Mouse (Mus musculus) adrenal gland, postnatal 4 days (tissue): ENCODE data around the gene Gm20388. TPM values are rescaled to one million over a fixed set of nuclear protein-coding genes. Genes with fewer than 3 reads are reported as not detected.

Experiments
- DNase-seq, 2 experiments: peaks; one replicate each; pipeline ENCODE4 v3.0.0; 2021 to 2022; ENCODE audit warnings: low spot score in 2 of 2, mixed read lengths in 2 of 2
- total RNA-seq, 2 experiments: library from RNA; stranded (reverse); gene quantifications; 2 replicates each; pipeline ENCODE4 v1.2.3; 2021

The Gm20388 gene
- total RNA-seq, 2 experiments from 2014 or later: 8.8 TPM; not detected in 1

DNA sequence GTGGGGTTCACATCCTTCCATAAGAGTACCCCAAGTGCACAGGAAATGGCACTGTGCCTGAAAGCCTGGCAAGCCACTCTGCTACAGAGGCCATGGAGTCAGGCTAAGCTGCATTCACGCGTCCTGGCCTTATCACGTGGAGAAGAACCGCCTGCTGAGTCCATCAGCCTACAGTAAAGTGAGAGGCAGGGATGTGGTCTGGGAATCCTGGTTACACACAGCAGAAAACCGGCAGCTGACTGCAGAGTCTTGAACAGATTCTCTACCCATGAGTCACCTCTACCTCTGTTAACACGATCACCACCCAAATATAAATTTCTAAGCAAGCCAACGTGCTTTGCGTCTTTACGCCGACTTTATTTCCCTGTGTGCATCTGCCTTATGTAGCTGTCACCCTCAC lies 2457.9 kb downstream of the Gm20388 start:
- no peak for DNase-seq

GRCm38 (mm10) chr8:122369665-122370064 lies 2459.0 kb downstream of the Gm20388 start:
- peak; percentile 41 to 44 for DNase-seq

DNA sequence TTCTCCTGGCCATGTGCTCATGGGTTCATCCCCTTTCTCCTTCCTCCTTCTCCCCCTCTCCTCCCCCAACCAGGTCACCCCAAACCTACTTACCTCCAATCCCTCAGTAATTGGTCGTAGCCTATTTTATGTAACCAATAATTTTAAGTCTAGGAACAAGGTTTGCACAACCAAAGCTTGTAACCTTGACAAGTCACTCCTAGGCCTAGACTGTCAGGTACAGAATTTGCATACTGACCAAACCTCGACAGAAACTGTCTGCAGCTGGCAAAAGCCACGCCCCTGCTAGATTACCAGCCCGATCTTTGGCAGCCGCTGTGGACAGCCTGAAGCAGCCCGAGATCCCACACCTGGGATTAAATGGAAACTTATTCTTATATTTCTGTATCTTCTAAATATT lies 2461.1 kb downstream of the Gm20388 start:
- no peak for DNase-seq

DNA sequence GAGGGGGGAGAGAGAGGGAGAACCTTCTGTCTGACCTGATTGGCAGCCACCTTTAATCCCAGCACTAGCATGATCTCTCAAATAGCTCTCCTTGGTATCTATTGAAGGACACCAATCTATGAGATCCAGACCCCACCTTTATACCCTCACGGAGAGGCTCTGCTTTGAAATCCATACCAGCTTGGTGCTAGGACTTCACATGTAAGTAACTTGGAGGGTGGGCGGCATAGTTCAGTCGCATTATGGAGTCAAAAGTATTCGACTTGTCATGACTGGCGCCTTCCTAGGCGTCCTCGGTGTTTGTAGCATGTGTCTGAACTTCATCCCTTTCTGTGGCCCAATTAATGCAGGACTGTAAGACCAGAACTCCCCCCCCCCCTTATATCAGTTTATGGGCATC lies 2464.7 kb downstream of the Gm20388 start:
- DNase-seq: no peak

GRCm38 (mm10) chr8:122375751-122376364 lies 2465.2 kb downstream of the Gm20388 start:
- DNase-seq: no peak

- peak; percentile 97 to 99 for DNase-seq
Observed at GRCm38 (mm10) chr8:122376365-122377231, 2466.0 kb downstream of the Gm20388 start, which contains the start of gene Zc3h18. Zc3h18 (plus strand) TSS chr8:122376609.

DNA sequence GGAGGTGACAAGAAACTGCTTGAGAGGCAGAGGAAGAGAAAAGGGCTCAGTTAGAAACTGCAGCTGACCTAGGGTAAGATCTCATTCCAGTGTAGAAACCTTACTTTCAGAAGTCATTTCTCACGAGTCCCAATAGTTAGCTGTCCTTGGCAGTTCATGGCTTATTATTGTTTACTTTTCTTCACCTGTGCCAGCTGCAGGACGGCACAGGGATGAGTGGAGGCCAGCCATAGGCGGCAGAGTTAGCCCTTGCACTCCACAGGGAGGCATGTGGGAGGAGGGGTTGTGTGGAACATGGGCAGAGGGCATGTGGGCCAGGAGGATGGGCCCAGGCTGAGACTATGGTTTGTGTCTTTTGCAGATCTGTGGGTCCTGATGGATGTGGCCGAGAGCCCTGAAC lies 2472.4 kb downstream of the Gm20388 start:
- DNase-seq: no peak

DNA sequence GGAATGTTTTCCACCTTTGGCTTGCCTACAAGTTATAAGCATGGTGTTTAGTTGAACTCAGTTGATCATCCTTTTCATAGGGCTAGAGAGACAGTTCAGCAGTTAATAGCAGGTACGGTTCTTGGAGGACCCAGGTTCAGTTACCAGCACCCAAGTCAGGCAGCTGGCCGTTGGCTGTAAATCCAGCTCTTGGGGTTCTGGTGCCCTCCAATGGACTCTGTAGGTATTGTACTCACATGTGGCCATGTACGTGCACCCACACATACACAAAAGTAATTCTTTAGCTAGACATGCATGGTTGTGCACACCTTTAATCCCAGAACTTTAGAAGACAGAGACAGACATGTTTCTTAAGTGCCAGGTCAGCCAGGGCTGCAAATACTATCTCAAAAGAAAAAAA lies 2478.7 kb downstream of the Gm20388 start:
- DNase-seq: no peak

GRCm38 (mm10) chr8:122390758-122391157 lies 2480.1 kb downstream of the Gm20388 start:
- no peak for DNase-seq

- no peak for DNase-seq
Observed at GRCm38 (mm10) chr8:122393717-122394116, 2483.1 kb downstream of the Gm20388 start.

- DNase-seq: no peak
Observed at GRCm38 (mm10) chr8:122395291-122395690, 2484.7 kb downstream of the Gm20388 start.

- DNase-seq: no peak
Observed at GRCm38 (mm10) chr8:122398186-122398585, 2487.5 kb downstream of the Gm20388 start.

DNA sequence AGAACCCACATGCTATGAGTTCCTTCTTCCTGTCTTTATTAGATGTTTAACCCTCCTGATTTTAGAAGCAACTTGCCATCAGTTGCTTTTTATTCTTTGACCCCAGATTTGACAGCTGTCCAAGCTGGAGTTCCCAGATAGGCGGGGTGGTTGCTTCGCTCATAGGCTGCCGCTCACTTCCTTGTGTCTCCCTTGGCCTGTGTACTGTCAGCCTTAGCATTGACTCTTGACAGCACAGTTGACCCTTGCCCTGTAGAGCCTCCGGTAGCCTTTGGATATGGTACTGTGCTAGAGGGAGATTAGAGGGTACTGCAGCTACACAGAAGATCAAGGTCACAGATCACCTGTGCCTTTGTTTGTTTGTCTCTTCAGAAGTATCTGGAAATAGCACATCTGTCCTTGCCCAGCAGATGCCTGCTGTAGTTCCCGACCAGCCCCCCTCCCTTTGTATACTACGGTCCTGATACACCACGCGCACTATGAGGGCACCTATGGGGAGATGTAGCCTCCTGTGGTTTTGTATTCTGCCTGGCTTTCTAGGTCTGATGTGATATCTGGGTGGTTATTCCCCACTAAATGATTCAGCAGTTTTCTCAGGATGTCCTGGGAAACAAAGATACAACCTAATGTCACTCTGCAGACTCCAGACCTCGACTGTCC lies 2494.6 kb downstream of the Gm20388 start:
- DNase-seq: no peak

GRCm38 (mm10) chr8:122407678-122408077 lies 2497.0 kb downstream of the Gm20388 start:
- no peak for DNase-seq

DNA sequence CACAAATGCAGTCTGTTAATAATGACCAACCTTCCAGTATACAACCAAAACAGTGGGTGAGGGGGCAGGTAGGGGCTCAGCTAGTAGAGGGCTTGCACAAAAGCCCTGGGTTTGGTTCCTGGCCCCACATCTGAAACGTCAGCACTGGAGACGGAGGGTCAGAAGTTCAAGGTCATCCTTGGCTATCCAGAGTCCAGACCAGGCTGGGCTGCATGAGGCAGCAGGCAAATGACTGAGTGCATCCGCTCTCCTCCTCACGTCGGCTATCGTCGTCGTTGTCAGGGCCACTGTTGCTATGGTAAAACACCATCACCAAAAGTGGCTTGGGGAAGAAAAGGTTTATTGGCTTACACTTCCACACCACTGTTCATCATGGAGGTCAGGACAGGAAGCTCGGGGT lies 2503.7 kb downstream of the Gm20388 start:
- no peak for DNase-seq

DNA sequence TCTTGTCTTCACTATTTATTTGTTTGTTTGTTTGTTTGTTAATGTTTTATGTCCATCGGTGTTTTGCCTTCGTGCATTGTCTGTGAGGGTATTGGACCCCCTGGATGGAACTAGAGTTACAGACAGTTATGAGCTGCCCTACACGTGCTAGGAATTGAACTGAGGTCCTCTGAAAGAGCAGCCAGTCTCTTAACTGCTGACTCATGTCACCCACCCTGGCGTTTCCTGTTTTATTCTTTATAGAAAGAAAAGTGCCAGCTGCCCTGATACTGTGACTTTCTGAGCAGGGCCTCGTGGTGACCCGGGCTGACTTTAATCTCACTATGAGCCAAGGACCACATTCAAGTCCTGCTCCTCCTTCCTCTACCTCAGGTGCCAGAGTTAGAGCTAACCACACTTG lies 2504.9 kb downstream of the Gm20388 start:
- DNase-seq: no peak

DNA sequence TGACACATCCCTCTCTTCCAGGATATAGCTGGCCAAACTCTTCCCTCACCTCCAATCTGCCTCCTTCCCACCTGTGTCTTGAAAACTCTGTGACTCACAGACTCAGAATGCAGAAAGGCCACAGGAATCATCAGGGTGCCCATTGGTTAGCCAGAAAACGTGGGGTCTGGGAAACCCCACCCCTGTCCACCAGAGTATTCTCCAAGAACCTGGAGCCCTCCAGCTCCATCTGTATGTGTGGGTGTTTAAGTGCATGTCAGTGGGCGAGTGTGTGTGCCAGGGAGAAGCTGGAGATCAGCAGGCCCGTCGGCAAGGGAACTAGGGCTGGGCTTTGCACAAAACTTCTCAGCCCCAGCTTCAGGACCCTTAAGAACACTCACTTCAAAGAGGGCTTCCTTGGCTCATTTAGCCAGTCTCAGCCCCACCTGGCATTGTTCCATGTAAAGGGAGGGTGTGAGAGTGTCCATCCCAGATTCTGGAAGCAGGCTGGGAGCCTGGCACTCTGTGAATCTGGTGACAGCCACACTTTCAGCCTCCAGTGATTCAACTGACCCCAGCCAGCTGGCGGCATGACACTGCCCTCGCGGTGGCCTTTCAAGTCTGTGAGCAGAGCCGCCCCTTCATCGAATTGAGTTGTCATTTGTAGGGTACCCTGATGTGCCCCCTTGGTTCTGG lies 2509.4 kb downstream of the Gm20388 start:
- no peak for DNase-seq

GRCm38 (mm10) chr8:122421376-122422070 lies 2510.9 kb downstream of the Gm20388 start, which contains the start of gene Il17c:
Il17c (plus strand) TSS chr8:122422020.
- no peak for DNase-seq

DNA sequence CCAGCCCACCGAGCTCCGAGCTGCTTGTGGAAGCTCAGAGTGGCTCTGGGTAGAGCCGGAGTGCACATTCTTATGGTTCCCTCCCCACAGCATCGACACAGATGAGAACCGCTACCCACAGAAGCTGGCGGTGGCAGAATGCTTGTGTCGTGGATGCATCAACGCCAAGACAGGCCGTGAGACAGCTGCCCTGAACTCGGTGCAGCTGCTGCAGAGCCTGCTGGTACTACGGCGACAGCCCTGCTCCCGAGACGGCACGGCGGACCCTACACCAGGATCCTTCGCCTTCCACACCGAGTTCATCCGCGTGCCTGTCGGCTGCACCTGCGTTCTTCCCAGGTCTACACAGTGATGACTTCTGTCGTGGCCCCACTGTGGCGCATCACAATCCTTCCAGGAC lies 2512.6 kb downstream of the Gm20388 start:
- DNase-seq: no peak

GRCm38 (mm10) chr8:122423659-122424058 lies 2513.0 kb downstream of the Gm20388 start:
- no peak for DNase-seq

GRCm38 (mm10) chr8:122426145-122426544 lies 2515.5 kb downstream of the Gm20388 start:
- DNase-seq: no peak
